Mouse (Mus musculus) midbrain, postnatal 0 days (tissue): ENCODE results near the gene Dusp14. TPM values are rescaled to one million over a fixed set of nuclear protein-coding genes. Genes with fewer than 3 reads are reported as not detected.

Experiments
- ATAC-seq: fragments of 200-750 bp; cut with Nextera tagmentation; 2 replicates; pipeline ENCODE4 v1.8.0; 2017; ENCODE audit warnings: moderate number of reproducible peaks, mild to moderate bottlenecking, moderate TSS enrichment, moderate library complexity; ENCODE audit not compliant: low FRiP score
- DNase-seq: peaks from one replicate; pipeline ENCODE4 v3.0.0-alpha.2; 2015; ENCODE audit warnings: low spot score
- H3K27ac ChIP-seq: fragments of 300-500 bp; sonication (generic); 2 replicates; pipeline ENCODE4 v1.5.1; 2014; ENCODE audit warnings: low read depth, mild to moderate bottlenecking, low read length, mixed read lengths
- H3K27me3 ChIP-seq: fragments of 300-500 bp; sonication (generic); 2 replicates; pipeline ENCODE4 v1.6.1; 2014; ENCODE audit warnings: low read length, control low read depth, mixed read lengths; ENCODE audit not compliant: insufficient read depth
- H3K36me3 ChIP-seq: fragments of 300-500 bp; sonication (generic); 2 replicates; pipeline ENCODE4 v1.6.1; 2014; ENCODE audit warnings: low read length, control low read depth, mixed read lengths; ENCODE audit not compliant: insufficient read depth
- H3K4me1 ChIP-seq: fragments of 300-500 bp; sonication (generic); 2 replicates; pipeline ENCODE4 v1.6.1; 2014; ENCODE audit warnings: mild to moderate bottlenecking, control low read depth, antibody characterized with exemption, low read length, mixed read lengths; ENCODE audit not compliant: insufficient read depth
- H3K4me2 ChIP-seq: fragments of 300-500 bp; sonication (generic); 2 replicates; pipeline ENCODE4 v1.6.1; 2014; ENCODE audit warnings: low read depth, mild to moderate bottlenecking, low read length, mixed read lengths; ENCODE audit not compliant: poor library complexity, severe bottlenecking
- H3K4me3 ChIP-seq: fragments of 300-500 bp; sonication (generic); 2 replicates; pipeline ENCODE4 v1.5.1; 2014; ENCODE audit warnings: low read depth, mild to moderate bottlenecking, low read length, moderate library complexity
- H3K9ac ChIP-seq: fragments of 300-500 bp; sonication (generic); replicated peaks from 2 replicates; pipeline ENCODE4 v1.6.1; 2014; ENCODE audit warnings: mild to moderate bottlenecking, low read length, moderate library complexity, mixed read lengths; ENCODE audit not compliant: poor library complexity, severe bottlenecking
- H3K9me3 ChIP-seq: fragments of 300-500 bp; sonication (generic); 2 replicates; pipeline ENCODE4 v1.6.1; 2016; ENCODE audit warnings: low read length, control low read depth
- CTCF ChIP-seq: IDR thresholded peaks from 2 replicates; pipeline ENCODE4 v1.5.1; 2016; ENCODE audit warnings: antibody characterized with exemption, mild to moderate bottlenecking
- WGBS: fragments of 180-500 bp; shearing (Covaris S2); extraction: QIAGEN DNeasy Blood & Tissue Kit; methylation state at CpG from one replicate; pipeline ENCODE4 v1.1.7; 2014; 5-methylcytosine and 5-hydroxymethylcytosine counted together
- polyA plus RNA-seq: library from polyadenylated mRNA; unstranded; fragments of >200 nt; fragmentation: Nextera tagmentation; extraction: Ambion mirVana; gene quantifications from 2 replicates; pipeline ENCODE4 v1.2.1, GENCODE M21; 2015
- total RNA-seq: library from RNA; depleted of rRNA; stranded (reverse); fragments of >200 nt; gene quantifications from 2 replicates; pipeline ENCODE4 v1.2.3, GENCODE M21; 2014

Dusp14 gene
- total and polyA plus RNA-seq, 2 experiments from 2014 or later = 8.9 to 18.1 TPM

- Histone ChIP-seq H3K4me2 (no peak overlapping the region), H3K27me3 (no peaks in the 10 kb centered on the region), H3K27ac (no peak overlapping the region), H3K4me1 (no peaks in the 10 kb centered on the region), H3K9me3 (no peaks in the 10 kb centered on the region), H3K9ac (no peak overlapping the region), H3K36me3 (0 out of 2 replicates have a peak, but pooled peaks cover 3% of the 10 kb centered on the region), H3K4me3 (no peak overlapping the region)
- ATAC-seq = no peak
- DNase-seq = no peak
- no peak for TF ChIP-seq CTCF
- WGBS = 97% methylated on average over 7 of the region's 7 CpGs
Observed at GRCm38 (mm10) chr11:84016810-84017508, 52.1 kb downstream of the Dusp14 start.

- H3K9ac ChIP-seq = no peak overlapping the region
- no peak overlapping the region for H3K4me3 ChIP-seq
- no peak overlapping the region for H3K27ac ChIP-seq
- no peak for DNase-seq
- no peak for TF ChIP-seq CTCF
- H3K36me3 ChIP-seq = 0 out of 2 replicates have a peak, but pooled peaks cover 3% of the 10 kb centered on the region
- ATAC-seq = no peak
- no peak overlapping the region for H3K4me2 ChIP-seq
- 0 out of 2 replicates have a peak, but pooled peaks cover under 1% of the 10 kb centered on the region for H3K4me1 ChIP-seq
- no peaks in the 10 kb centered on the region for H3K27me3 ChIP-seq
- no peaks in the 10 kb centered on the region for H3K9me3 ChIP-seq
- 89% methylated on average over 6 of the region's 6 CpGs for WGBS
Observed at GRCm38 (mm10) chr11:84016147-84016809, 52.8 kb downstream of the Dusp14 start.

- peaks cover 16% of the 10 kb centered on the region for H3K36me3 ChIP-seq
- TF ChIP-seq CTCF = no peak
- DNase-seq = peak; percentile 62
- 9% methylated on average over 7 of the region's 7 CpGs for WGBS
- ATAC-seq = no peak
- H3K9me3 ChIP-seq = no peaks in the 10 kb centered on the region
- H3K27ac ChIP-seq = no peak overlapping the region
- H3K4me2 ChIP-seq = no peak overlapping the region
- no peaks in the 10 kb centered on the region for H3K27me3 ChIP-seq
- H3K4me1 ChIP-seq = 0 out of 2 replicates have a peak, but pooled peaks cover 3% of the 10 kb centered on the region
- H3K4me3 ChIP-seq = no peak overlapping the region
- H3K9ac ChIP-seq = no peak overlapping the region
Observed at GRCm38 (mm10) chr11:84013105-84013504, 56.0 kb downstream of the Dusp14 start.

- TF ChIP-seq CTCF = no peak
- H3K36me3 ChIP-seq = peaks cover 16% of the 10 kb centered on the region
- H3K4me3 ChIP-seq = no peak overlapping the region
- 0 out of 2 replicates have a peak, but pooled peaks cover 3% of the 10 kb centered on the region for H3K4me1 ChIP-seq
- no peaks in the 10 kb centered on the region for H3K9me3 ChIP-seq
- peak overlapping the region; percentile 6; the same call in 1 of the 2 replicates for H3K4me2 ChIP-seq
- H3K27ac ChIP-seq = peak overlapping the region; percentile 43; the same call in 1 of the 2 replicates
- DNase-seq = no peak
- 27% methylated on average over 2 of the region's 2 CpGs for WGBS
- H3K9ac ChIP-seq = no peak overlapping the region
- no peaks in the 10 kb centered on the region for H3K27me3 ChIP-seq
- ATAC-seq = no peak
Observed at GRCm38 (mm10) chr11:84011576-84011975, 57.5 kb downstream of the Dusp14 start.

- no peaks in the 10 kb centered on the region for H3K9me3 ChIP-seq
- no peak overlapping the region for H3K4me3 ChIP-seq
- H3K4me2 ChIP-seq = no peak overlapping the region; the same call in 1 of the 2 replicates
- H3K27ac ChIP-seq = peak overlapping the region; percentile 43
- no peaks in the 10 kb centered on the region for H3K27me3 ChIP-seq
- ATAC-seq (no peak), DNase-seq (peak; percentile 30)
- peaks cover 17% of the 10 kb centered on the region for H3K36me3 ChIP-seq
- no peak for TF ChIP-seq CTCF
- H3K9ac ChIP-seq = peak overlapping the region; percentile 19; the same call in 1 of the 2 replicates
- H3K4me1 ChIP-seq = 0 out of 2 replicates have a peak, but pooled peaks cover 3% of the 10 kb centered on the region
- WGBS = 18% methylated on average over 12 of the region's 12 CpGs
Observed at GRCm38 (mm10) chr11:84011050-84011449, 58.0 kb downstream of the Dusp14 start.

- no peak for DNase-seq
Observed at GRCm38 (mm10) chr11:84010411-84010810, 58.6 kb downstream of the Dusp14 start.

More at GRCm38 (mm10) chr11:84010411-84010810, 58.6 kb downstream of the Dusp14 start:
- no peak overlapping the region for H3K4me2 ChIP-seq
- H3K36me3 ChIP-seq = peaks cover 23% of the 10 kb centered on the region
- no peak overlapping the region for H3K9ac ChIP-seq
- 0 out of 2 replicates have a peak, but pooled peaks cover 3% of the 10 kb centered on the region for H3K4me1 ChIP-seq
- 49% methylated on average over 9 of the region's 9 CpGs for WGBS
- ATAC-seq = no peak
- no peaks in the 10 kb centered on the region for H3K9me3 ChIP-seq
- no peak for TF ChIP-seq CTCF
- no peaks in the 10 kb centered on the region for H3K27me3 ChIP-seq
- H3K4me3 ChIP-seq = no peak overlapping the region
- H3K27ac ChIP-seq = no peak overlapping the region
